Mouse (Mus musculus) liver, embryonic 14.5 days (tissue): Measurements from ENCODE around the gene Pycr2. TPM values are rescaled to one million over a fixed set of nuclear protein-coding genes. Genes with fewer than 3 reads are reported as not detected.

ENCODE experiments used
- ATAC-seq: fragments of 200-750 bp; cut with Nextera tagmentation; 2 replicates; pipeline ENCODE4 v1.8.0; 2017; ENCODE audit warnings: moderate number of reproducible peaks, mild to moderate bottlenecking, moderate library complexity; ENCODE audit not compliant: insufficient read depth
- DNase-seq, 3 experiments: peaks; one replicate each; pipeline ENCODE4 v3.0.0-alpha.2; 2012 to 2013; ENCODE audit warnings: low read depth in 3 of 3, low spot score in 3 of 3
- H3K27ac ChIP-seq: fragments of 300-500 bp; sonication (generic); 2 replicates; pipeline ENCODE4 v1.5.1; 2014; ENCODE audit warnings: moderate library complexity, mild to moderate bottlenecking, control low read depth, inconsistent platforms
- H3K27me3 ChIP-seq: fragments of 300-500 bp; sonication (generic); 2 replicates; pipeline ENCODE4 v1.6.1; 2014; ENCODE audit warnings: mild to moderate bottlenecking, low read length, moderate library complexity; ENCODE audit not compliant: control insufficient read depth, insufficient read depth
- H3K36me3 ChIP-seq: fragments of 300-500 bp; sonication (generic); replicated peaks from 2 replicates; pipeline ENCODE4 v1.6.1; 2014; ENCODE audit warnings: low read depth; ENCODE audit not compliant: control insufficient read depth, insufficient read depth
- H3K4me1 ChIP-seq, 2 experiments: fragments of 200-500 bp in 1 of 2; fragments of 300-500 bp in 1 of 2; sonication (generic) in 1 of 2; replicated peaks; 2 replicates each; pipeline ENCODE4 v1.6.1; 2012 to 2014; ENCODE audit warnings: antibody characterized with exemption in 1 of 2, inconsistent platforms in 1 of 2, low read length in 1 of 2; ENCODE audit not compliant: control insufficient read depth in 2 of 2, insufficient read depth in 2 of 2
- H3K4me2 ChIP-seq: fragments of 300-500 bp; sonication (generic); 2 replicates; pipeline ENCODE4 v1.6.1; 2014; ENCODE audit warnings: low read depth, mild to moderate bottlenecking, control low read depth, moderate library complexity
- H3K4me3 ChIP-seq, 2 experiments: fragments of 200-500 bp in 1 of 2; fragments of 300-500 bp in 1 of 2; sonication (generic) in 1 of 2; 2 replicates each; pipeline ENCODE4 v1.5.1; 2012 to 2014; ENCODE audit warnings: low read depth in 2 of 2, low read length in 2 of 2, mild to moderate bottlenecking in 2 of 2, control low read depth in 1 of 2, inconsistent platforms in 1 of 2, moderate library complexity in 1 of 2; ENCODE audit not compliant: insufficient read depth in 1 of 2
- H3K9ac ChIP-seq: fragments of 300-500 bp; sonication (generic); replicated peaks from 2 replicates; pipeline ENCODE4 v1.6.1; 2014; ENCODE audit warnings: mild to moderate bottlenecking, control low read depth, moderate library complexity
- H3K9me3 ChIP-seq: fragments of 300-500 bp; sonication (generic); 2 replicates; pipeline ENCODE4 v1.6.1; 2016; ENCODE audit warnings: low read length, mixed read lengths; ENCODE audit not compliant: control insufficient read depth
- CTCF ChIP-seq: IDR thresholded peaks from 2 replicates; pipeline ENCODE4 v1.5.1; 2016; ENCODE audit warnings: antibody characterized with exemption, low read depth, control low read depth
- EP300 ChIP-seq: IDR thresholded peaks from 2 replicates; pipeline ENCODE4 v1.6.1; 2016; ENCODE audit warnings: antibody characterized with exemption, low read depth
- WGBS: fragments of 180-500 bp; shearing (Covaris S2); extraction: QIAGEN DNeasy Blood & Tissue Kit; methylation state at CpG from one replicate; pipeline ENCODE4 v1.1.7; 2014; ENCODE audit not compliant: insufficient replicate concordance; 5-methylcytosine and 5-hydroxymethylcytosine counted together
- polyA plus RNA-seq, 2 experiments: library from polyadenylated mRNA; depleted of rRNA in 1 of 2; stranded (reverse) in 1 of 2; unstranded in 1 of 2; fragments of >200 nt; fragmentation: Nextera tagmentation in 1 of 2; extraction: Ambion mirVana in 1 of 2; gene quantifications; 2 replicates each; pipeline versions ENCODE4 v1.2.1 to v1.2.3; 2012 to 2014

Gene Pycr2
- polyA plus RNA-seq, 2 experiments = 52.0 to 84.6 TPM

DNA sequence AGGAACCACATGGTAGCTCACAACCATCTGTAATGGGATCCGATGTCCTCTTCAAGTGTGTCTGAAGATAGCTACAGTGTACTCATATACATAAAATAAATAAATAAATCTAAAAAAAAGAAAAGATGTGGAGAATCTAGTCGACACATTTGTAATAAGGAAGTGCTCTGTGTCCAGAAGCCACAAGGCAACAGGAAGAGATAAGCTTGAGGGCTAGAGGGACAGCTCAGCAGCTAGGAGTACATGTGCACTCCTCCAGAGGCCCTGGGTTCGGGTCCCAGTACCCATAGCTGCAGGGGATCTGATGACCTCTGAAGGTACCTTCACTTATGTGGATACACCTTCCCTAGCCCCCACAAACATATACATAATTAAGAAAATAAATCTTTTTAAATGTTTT, 22.3 kb upstream of the Pycr2 start:
- TF ChIP-seq EP300 = no peak
- no peak for TF ChIP-seq CTCF
- ATAC-seq = no peak
- H3K9ac ChIP-seq = no peak overlapping the region
- H3K4me2 ChIP-seq = no peak overlapping the region
- no peak for DNase-seq
- no peak overlapping the region for H3K27ac ChIP-seq
- WGBS = 13% methylated on average over 3 of the region's 3 CpGs
- no peaks in the 10 kb centered on the region for H3K36me3 ChIP-seq
- no peak overlapping the region for H3K4me3 ChIP-seq
- peaks cover 0 to 10% of the 10 kb centered on the region in 2 experiments; a peak in 2 of 4 replicates for H3K4me1 ChIP-seq
- H3K27me3 ChIP-seq = no peaks in the 10 kb centered on the region
- H3K9me3 ChIP-seq = no peaks in the 10 kb centered on the region

- ATAC-seq (no peak), DNase-seq (no peak)
- peaks cover 0 to 16% of the 10 kb centered on the region in 2 experiments; a peak in 2 of 4 replicates for H3K4me1 ChIP-seq
- H3K9me3 ChIP-seq = no peaks in the 10 kb centered on the region
- WGBS = 30% methylated on average over 7 of the region's 7 CpGs
- H3K4me3 ChIP-seq = no peak overlapping the region
- H3K27ac ChIP-seq = no peak overlapping the region
- H3K27me3 ChIP-seq = no peaks in the 10 kb centered on the region
- no peaks in the 10 kb centered on the region for H3K36me3 ChIP-seq
- no peak overlapping the region for H3K9ac ChIP-seq
- TF ChIP-seq EP300 = no peak
- TF ChIP-seq CTCF = no peak
- H3K4me2 ChIP-seq = no peak overlapping the region
These were observed 20.4 kb upstream of the Pycr2 start for GRCm38 (mm10) chr1:180883731-180884130.

- H3K27ac ChIP-seq = no peak overlapping the region
- H3K9me3 ChIP-seq = no peaks in the 10 kb centered on the region
- TF ChIP-seq CTCF (no peak), EP300 (no peak)
- peaks cover 0 to 21% of the 10 kb centered on the region in 2 experiments; a peak in 2 of 4 replicates for H3K4me1 ChIP-seq
- no peak for ATAC-seq
- H3K9ac ChIP-seq = no peak overlapping the region
- no peak for DNase-seq
- H3K4me3 ChIP-seq = no peak overlapping the region
- H3K27me3 ChIP-seq = no peaks in the 10 kb centered on the region
- 23% methylated on average over 9 of the region's 9 CpGs for WGBS
- H3K4me2 ChIP-seq = no peak overlapping the region
- no peaks in the 10 kb centered on the region for H3K36me3 ChIP-seq
These were observed 19.6 kb upstream of the Pycr2 start for GRCm38 (mm10) chr1:180884484-180884883.

DNA sequence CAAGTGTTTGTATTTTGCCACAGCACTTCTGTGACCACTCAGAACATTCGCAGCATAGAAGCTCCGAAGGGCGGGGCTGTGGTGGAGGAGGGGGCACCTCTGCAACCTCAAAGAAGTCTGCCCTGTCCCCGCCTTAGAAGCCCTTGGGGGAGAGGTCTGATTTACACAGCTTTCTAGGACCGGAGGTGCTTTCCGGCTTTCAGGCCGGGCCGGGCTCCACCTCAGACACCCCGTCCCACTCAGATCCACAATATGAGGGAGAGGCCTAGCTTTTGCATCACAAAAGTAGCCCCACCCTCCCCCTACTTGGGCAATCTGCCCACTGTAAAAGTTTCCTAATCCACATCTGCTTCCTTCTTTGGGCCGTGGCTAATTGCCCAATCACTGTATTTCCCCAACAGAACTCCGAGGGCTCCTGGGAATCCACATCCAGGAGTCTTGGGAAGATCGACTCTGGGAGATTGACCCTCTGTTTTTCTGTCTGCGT, 15.5 kb upstream of the Pycr2 start:
- peaks cover 8% of the 10 kb centered on the region for H3K27me3 ChIP-seq
- H3K9me3 ChIP-seq = no peaks in the 10 kb centered on the region
- DNase-seq (no peak), ATAC-seq (peak; percentile 32; the same call in 1 of the 2 replicates)
- no peak overlapping the region for H3K9ac ChIP-seq
- H3K4me1 ChIP-seq = peaks cover 0 to 20% of the 10 kb centered on the region in 2 experiments; a peak in 2 of 4 replicates
- H3K4me2 ChIP-seq = no peak overlapping the region; the same call in 1 of the 2 replicates
- no peak overlapping the region for H3K4me3 ChIP-seq
- TF ChIP-seq CTCF (no peak), EP300 (no peak)
- WGBS = 17% methylated on average over 13 of the region's 13 CpGs
- no peaks in the 10 kb centered on the region for H3K36me3 ChIP-seq
- no peak overlapping the region for H3K27ac ChIP-seq

DNA sequence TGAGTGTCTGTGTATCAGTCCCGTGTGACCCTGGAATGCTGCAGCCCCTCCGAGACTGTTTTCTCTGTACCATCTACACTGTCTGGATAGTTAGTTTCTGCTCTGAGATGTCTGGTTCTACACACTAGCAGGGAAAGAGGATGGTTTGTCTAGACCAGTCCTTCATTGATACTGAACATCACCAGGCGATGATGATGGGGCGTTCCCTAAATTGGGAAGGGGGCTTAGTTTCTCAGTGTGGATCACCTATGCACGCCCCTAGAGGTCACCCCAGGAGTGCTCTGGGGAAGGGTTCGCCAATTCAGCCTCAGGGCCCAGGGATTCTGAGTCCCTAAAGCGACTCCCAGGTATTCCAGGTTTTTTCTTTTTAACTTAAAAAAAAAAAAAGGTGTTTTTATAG, 14.9 kb upstream of the Pycr2 start:
- Histone ChIP-seq H3K4me2 (no peak overlapping the region; the same call in 1 of the 2 replicates), H3K9ac (no peak overlapping the region), H3K9me3 (no peaks in the 10 kb centered on the region), H3K36me3 (no peaks in the 10 kb centered on the region), H3K27ac (no peak overlapping the region), H3K27me3 (peaks cover 14% of the 10 kb centered on the region), H3K4me1 (peaks cover 0 to 14% of the 10 kb centered on the region in 2 experiments; a peak in 1 of 4 replicates), H3K4me3 (no peak overlapping the region)
- no peak for TF ChIP-seq CTCF
- 35% methylated on average over 7 of the region's 7 CpGs for WGBS
- no peak for ATAC-seq
- no peak for DNase-seq
